Comparison of ENCODE assay signal across 40 mouse cellular contexts in genomic region chr14:62963632-62964031, GRCm38 (mm10). TPM values are rescaled to one million over a fixed set of nuclear protein-coding genes. Genes with fewer than 3 reads are reported as not detected.
"Had no signal": no experiment of that assay in that cellular context is flagged by ENCODE, and none has a peak within 500 bp of the region (broad histone marks: within the 10 kb centered on the region; RNA-seq: fewer than 3 reads in every experiment).

No protein-coding gene starts in this region.

- H3K9me3 ChIP-seq: heart, embryonic 13.5 days; heart, embryonic 15.5 days; hindbrain, embryonic 13.5 days; hindbrain, embryonic 15.5 days; kidney, embryonic 15.5 days; limb, embryonic 12.5 days; liver, embryonic 13.5 days had no signal

- H3K4me3 ChIP-seq: heart, embryonic 13.5 days; heart, embryonic 15.5 days; hindbrain, embryonic 13.5 days; hindbrain, embryonic 15.5 days; kidney, embryonic 15.5 days; limb, embryonic 12.5 days; liver, embryonic 13.5 days had no signal

- H3K9ac ChIP-seq: heart, embryonic 13.5 days; heart, embryonic 15.5 days; hindbrain, embryonic 13.5 days; hindbrain, embryonic 15.5 days; kidney, embryonic 15.5 days; limb, embryonic 12.5 days; liver, embryonic 13.5 days had no signal

- H3K4me2 ChIP-seq: heart, embryonic 11.5 days; heart, embryonic 13.5 days; heart, embryonic 15.5 days; hindbrain, embryonic 13.5 days; hindbrain, embryonic 15.5 days; kidney, embryonic 15.5 days; limb, embryonic 12.5 days; liver, embryonic 11.5 days; liver, embryonic 13.5 days had no signal

- ATAC-seq: hindbrain, postnatal 0 days; intestine, embryonic 16.5 days had no signal

- H3K27me3 ChIP-seq: heart, embryonic 13.5 days; heart, embryonic 15.5 days; hindbrain, embryonic 13.5 days; hindbrain, embryonic 15.5 days; kidney, embryonic 15.5 days; limb, embryonic 12.5 days; liver, embryonic 13.5 days had no signal

- H3K4me1 ChIP-seq: liver, embryonic 13.5 days had no signal

- H3K27ac ChIP-seq: heart, embryonic 13.5 days; heart, embryonic 15.5 days; hindbrain, embryonic 13.5 days; hindbrain, embryonic 15.5 days; hindbrain, postnatal 0 days; kidney, embryonic 15.5 days; kidney, postnatal 0 days; limb, embryonic 12.5 days; liver, embryonic 13.5 days had no signal

- DNase-seq: gastrocnemius, postnatal 14 days; gastrocnemius, postnatal 36 days; heart, adult 18-20 months; heart, postnatal 14 days; heart, postnatal 36 days; kidney, adult 11 months; kidney, adult 2 months; kidney, adult 9 months; kidney, postnatal 14 days; kidney, postnatal 36 days; layer of hippocampus, adult 9-11 months; layer of hippocampus, postnatal 36 days; left cerebral cortex, postnatal 4 days; liver; liver, embryonic 13.5 days had no signal

RNA-seq across cellular contexts. Expression of gene Defb48, which starts 20.7 kb away (rescaled TPM):
- total RNA-seq: gastrocnemius, adult 8-10 months; gastrocnemius, postnatal 14 days; gastrocnemius, postnatal 36 days; heart, adult 18-20 months; heart, postnatal 14 days; heart, postnatal 36 days; hematopoietic stem cell, adult 5-6 weeks; hindbrain, postnatal 0 days; layer of hippocampus, adult 18-20 months; layer of hippocampus, adult 8-10 months; layer of hippocampus, postnatal 14 days; layer of hippocampus, postnatal 36 days; left cerebral cortex, adult 18-20 months; left cerebral cortex, adult 8-10 months; left cerebral cortex, postnatal 10 days; left cerebral cortex, postnatal 25 days; left cerebral cortex, postnatal 4 days had no signal
- polyA plus RNA-seq: heart, embryonic 11.5 days; heart, embryonic 13.5 days; heart, embryonic 15.5 days; heart, postnatal 0 days; hindbrain, embryonic 11.5 days; hindbrain, embryonic 13.5 days; hindbrain, embryonic 15.5 days; hindbrain, postnatal 0 days; intestine, embryonic 14.5 days; intestine, embryonic 16.5 days; kidney, adult 2 months; kidney, embryonic 15.5 days; kidney, postnatal 0 days; large intestine, adult 2 months; limb, embryonic 12.5 days; limb, embryonic 14.5 days; liver, embryonic 11.5 days; liver, embryonic 13.5 days had no signal

RNA-seq across cellular contexts. Expression of gene Defb47, which starts 34.2 kb away (rescaled TPM):
- total RNA-seq: gastrocnemius, adult 8-10 months; gastrocnemius, postnatal 14 days; gastrocnemius, postnatal 36 days; heart, adult 18-20 months; heart, postnatal 14 days; heart, postnatal 36 days; hematopoietic stem cell, adult 5-6 weeks; hindbrain, postnatal 0 days; layer of hippocampus, adult 18-20 months; layer of hippocampus, adult 8-10 months; layer of hippocampus, postnatal 14 days; layer of hippocampus, postnatal 36 days; left cerebral cortex, adult 18-20 months; left cerebral cortex, adult 8-10 months; left cerebral cortex, postnatal 10 days; left cerebral cortex, postnatal 25 days; left cerebral cortex, postnatal 4 days had no signal
- polyA plus RNA-seq: heart, embryonic 11.5 days; heart, embryonic 13.5 days; heart, embryonic 15.5 days; heart, postnatal 0 days; hindbrain, embryonic 11.5 days; hindbrain, embryonic 13.5 days; hindbrain, embryonic 15.5 days; hindbrain, postnatal 0 days; intestine, embryonic 14.5 days; intestine, embryonic 16.5 days; kidney, adult 2 months; kidney, embryonic 15.5 days; kidney, postnatal 0 days; large intestine, adult 2 months; limb, embryonic 12.5 days; limb, embryonic 14.5 days; liver, embryonic 11.5 days; liver, embryonic 13.5 days had no signal

RNA-seq across cellular contexts. Expression of gene Defb43, which starts 47.9 kb away (rescaled TPM):
- total RNA-seq: gastrocnemius, adult 8-10 months; gastrocnemius, postnatal 14 days; gastrocnemius, postnatal 36 days; heart, adult 18-20 months; heart, postnatal 14 days; heart, postnatal 36 days; hematopoietic stem cell, adult 5-6 weeks; hindbrain, postnatal 0 days; layer of hippocampus, adult 18-20 months; layer of hippocampus, adult 8-10 months; layer of hippocampus, postnatal 14 days; layer of hippocampus, postnatal 36 days; left cerebral cortex, adult 18-20 months; left cerebral cortex, adult 8-10 months; left cerebral cortex, postnatal 10 days; left cerebral cortex, postnatal 25 days; left cerebral cortex, postnatal 4 days had no signal
- polyA plus RNA-seq: heart, embryonic 11.5 days; heart, embryonic 13.5 days; heart, embryonic 15.5 days; heart, postnatal 0 days; hindbrain, embryonic 11.5 days; hindbrain, embryonic 13.5 days; hindbrain, embryonic 15.5 days; hindbrain, postnatal 0 days; intestine, embryonic 14.5 days; intestine, embryonic 16.5 days; kidney, adult 2 months; kidney, embryonic 15.5 days; kidney, postnatal 0 days; large intestine, adult 2 months; limb, embryonic 12.5 days; limb, embryonic 14.5 days; liver, embryonic 11.5 days; liver, embryonic 13.5 days had no signal
